ENCODE assay signal across 15 mouse cellular contexts in genomic region chr13:57660523-57660922, GRCm38 (mm10).
"Had no signal": no experiment of that assay in that cellular context is flagged by ENCODE, and none has a peak within 500 bp of the region (broad histone marks: within the 10 kb centered on the region; RNA-seq: fewer than 3 reads in every experiment).

No protein-coding gene starts in this region.

- H3K9ac ChIP-seq: intestine, embryonic 15.5 days; limb, embryonic 13.5 days; neural tube, embryonic 13.5 days; stomach, embryonic 15.5 days had no signal

- H3K4me3 ChIP-seq: intestine, embryonic 15.5 days; limb, embryonic 13.5 days; neural tube, embryonic 13.5 days; stomach, embryonic 15.5 days had no signal

- H3K4me2 ChIP-seq: intestine, embryonic 15.5 days; limb, embryonic 13.5 days; midbrain, embryonic 11.5 days; neural tube, embryonic 13.5 days; stomach, embryonic 15.5 days had no signal

- ATAC-seq: intestine, embryonic 15.5 days; midbrain, embryonic 16.5 days had no signal

- H3K27me3 ChIP-seq: intestine, embryonic 15.5 days; neural tube, embryonic 13.5 days; stomach, embryonic 15.5 days had no signal

- H3K4me1 ChIP-seq: intestine, embryonic 15.5 days; limb, embryonic 13.5 days; stomach, embryonic 15.5 days had no signal

- DNase-seq: kidney, adult 18-20 months; kidney, postnatal 10 days; kidney, postnatal 4 days; left cerebral cortex, postnatal 4 days; lung, adult 18-20 months; lung, postnatal 36 days; right cerebral cortex, postnatal 14 days; thymus, adult 2 months; thymus, postnatal 25 days had no signal

- H3K27ac ChIP-seq: intestine, embryonic 15.5 days; limb, embryonic 13.5 days; neural tube, embryonic 13.5 days; stomach, embryonic 15.5 days had no signal

- H3K36me3 ChIP-seq: intestine, embryonic 15.5 days; limb, embryonic 13.5 days; neural tube, embryonic 13.5 days; stomach, embryonic 15.5 days had no signal

- H3K9me3 ChIP-seq: intestine, embryonic 15.5 days; limb, embryonic 13.5 days; neural tube, embryonic 13.5 days; stomach, embryonic 15.5 days had no signal
